ENCODE assay signal across 21 mouse cellular contexts in genomic region chr3:30934384-30934783, GRCm38 (mm10). TPM values are rescaled to one million over a fixed set of nuclear protein-coding genes. Genes with fewer than 3 reads are reported as not detected.
DNase-seq lines count a peak whose midpoint lies in the region; ATAC-seq and TF ChIP-seq lines count a peak whose summit lies in the region.
"Had no signal": no experiment of that assay in that cellular context is flagged by ENCODE, and none has a peak within 500 bp of the region (broad histone marks: within the 10 kb centered on the region; RNA-seq: fewer than 3 reads in every experiment).

No protein-coding gene starts in this region.

- no peaks in the 10 kb centered on the region for H3K27me3 ChIP-seq in liver, adult 2 months (ENCODE audit: control insufficient read depth, insufficient read depth, low read length)
- no peaks in the 10 kb centered on the region for H3K27me3 ChIP-seq in liver, embryonic 11.5 days (replicated peaks; ENCODE audit: control insufficient read depth, insufficient read depth, low read length)
- H3K27me3 ChIP-seq: embryonic facial prominence, embryonic 12.5 days; forebrain, embryonic 13.5 days; forebrain, embryonic 15.5 days; Patski had no signal

- H3K36me3 ChIP-seq in liver, adult 2 months (ENCODE audit: control insufficient read depth, insufficient read depth, low read length): peaks cover 30% of the 10 kb centered on the region
- peaks cover 17% of the 10 kb centered on the region; the same call in 1 of the 2 replicates for H3K36me3 ChIP-seq in liver, embryonic 11.5 days (ENCODE audit: control insufficient read depth, insufficient read depth, low read length)

- ATAC-seq in liver, embryonic 11.5 days (replicated peaks; ENCODE audit: low FRiP score): no peak
- ATAC-seq: activated CD4-positive, CD25-positive, alpha-beta regulatory T cell, adult 4 months; forebrain, embryonic 13.5 days; forebrain, embryonic 15.5 days; forebrain, postnatal 0 days; Patski had no signal

- DNase-seq in liver, adult 2 months (ENCODE audit: extremely low read depth, low read depth, low spot score): peak; percentile 14
- DNase-seq in liver, embryonic 11.5 days (ENCODE audit: low spot score): no peak
- DNase-seq in adipocyte (ENCODE audit: low spot score): peak; percentile 15
- no peak for DNase-seq in cerebellum, adult 18-20 months
- DNase-seq in retina, postnatal 1 day: no peak
- DNase-seq: adrenal gland, adult 2 months; adrenal gland, postnatal 10 days; adrenal gland, postnatal 25 days; cerebellum, adult 11 months; cerebellum, adult 2 months; cerebellum, adult 9-10 months; cerebellum, postnatal 10 days; cerebellum, postnatal 25 days; forebrain, postnatal 0 days had no signal

- no peaks in the 10 kb centered on the region; the same call in 1 of the 2 replicates for H3K79me2 ChIP-seq in liver, adult 2 months (ENCODE audit: control insufficient read depth, insufficient read depth, low read length)

- no peak overlapping the region for H3K4me2 ChIP-seq in liver, embryonic 11.5 days
- H3K4me2 ChIP-seq: embryonic facial prominence, embryonic 12.5 days; forebrain, embryonic 13.5 days; forebrain, embryonic 15.5 days had no signal

- no peak overlapping the region for H3K27ac ChIP-seq in liver, adult 2 months (replicated peaks; ENCODE audit: insufficient read depth, low read depth, low read length)
- H3K27ac ChIP-seq in liver, embryonic 11.5 days (ENCODE audit: low read depth, low read length): no peak overlapping the region
- H3K27ac ChIP-seq: embryonic facial prominence, embryonic 10.5 days; embryonic facial prominence, embryonic 12.5 days; forebrain, embryonic 13.5 days; forebrain, embryonic 15.5 days had no signal

- no peaks in the 10 kb centered on the region for H3K9me3 ChIP-seq in liver, embryonic 11.5 days (ENCODE audit: control insufficient read depth, low read length)
- H3K9me3 ChIP-seq: embryonic facial prominence, embryonic 10.5 days; embryonic facial prominence, embryonic 12.5 days; forebrain, embryonic 13.5 days; forebrain, embryonic 15.5 days; G1E had no signal

- no peak overlapping the region for H3K4me3 ChIP-seq in liver, adult 2 months (ENCODE audit: insufficient read depth, low read depth, low read length)
- H3K4me3 ChIP-seq in liver, embryonic 11.5 days (ENCODE audit: low read depth, low read length): no peak overlapping the region
- H3K4me3 ChIP-seq: embryonic facial prominence, embryonic 10.5 days; embryonic facial prominence, embryonic 12.5 days; forebrain, embryonic 13.5 days; forebrain, embryonic 15.5 days had no signal

- no peak overlapping the region for H3K9ac ChIP-seq in liver, adult 2 months (ENCODE audit: low read depth, low read length)
- H3K9ac ChIP-seq in liver, embryonic 11.5 days (ENCODE audit: low read depth, low read length): no peak overlapping the region
- H3K9ac ChIP-seq: embryonic facial prominence, embryonic 12.5 days; forebrain, embryonic 13.5 days; forebrain, embryonic 15.5 days; forebrain, postnatal 0 days had no signal

- peaks cover 2% of the 10 kb centered on the region; the same call in 1 of the 2 replicates for H3K4me1 ChIP-seq in liver, adult 2 months (ENCODE audit: control insufficient read depth, insufficient read depth, low read length)
- no peaks in the 10 kb centered on the region for H3K4me1 ChIP-seq in liver, embryonic 11.5 days (replicated peaks; ENCODE audit: control insufficient read depth, insufficient read depth, low read length)
- H3K4me1 ChIP-seq: embryonic facial prominence, embryonic 12.5 days; forebrain, embryonic 13.5 days; forebrain, embryonic 15.5 days had no signal

- no peak for TF ChIP-seq POLR2A in liver, adult 2 months (IDR thresholded peaks at IDR 0.05; ENCODE audit: extremely low read depth, insufficient read depth, low read length)

- no peak for TF ChIP-seq CTCF in liver, adult 2 months (IDR thresholded peaks at IDR 0.05; ENCODE audit: low read depth, low read length)

RNA-seq across cellular contexts. Expression of gene Phc3, which starts 34.8 kb away (rescaled TPM):
- 13.3 and 14.3 TPM in 2 replicates for total RNA-seq in liver, adult 2 months (2014; rRNA removed)
- 6.7 and 9.8 TPM in 2 replicates for polyA plus RNA-seq in liver, adult 2 months (2012; rRNA removed)
- 4.3 and 5.6 TPM in 2 replicates for polyA plus RNA-seq in liver, embryonic 11.5 days (2014; fragmentation: Nextera tagmentation; extraction: Ambion mirVana)

Comparison
In these comparisons a context has a peak if more than half of its experiments do, and no peak if none do; other contexts are left out.
1. DNase-seq: peak in liver, adult 2 months (single experiment) and adipocyte (single experiment); none in liver, embryonic 11.5 days (single experiment), cerebellum, adult 18-20 months (0 of 2) and retina, postnatal 1 day (single experiment).